Mouse (Mus musculus): ENCODE measurements around the gene Exoc2. TPM values are rescaled to one million over a fixed set of nuclear protein-coding genes. Genes with fewer than 3 reads are reported as not detected.

Exoc2 gene
- polyA plus RNA-seq, 1 experiment from 2014 or later = 44.7 TPM

GRCm38 (mm10) chr13:30785423-30786040 lies 188.4 kb downstream of the Exoc2 start:
- Histone ChIP-seq H3K27ac (no peak overlapping the region), H3K4me3 (replicated peaks) (no peak overlapping the region), H3K27me3 (no peaks in the 10 kb centered on the region), H3K4me1 (replicated peaks) (no peaks in the 10 kb centered on the region), H3K4me2 (replicated peaks) (no peak overlapping the region), H3K36me3 (no peaks in the 10 kb centered on the region), H3K9me3 (no peaks in the 10 kb centered on the region), H3K9ac (replicated peaks) (no peak overlapping the region)
- WGBS = 90% methylated on average over 4 of the region's 4 CpGs
- ATAC-seq = no peak

- H3K27ac ChIP-seq = no peak overlapping the region
- H3K4me3 ChIP-seq (replicated peaks) = no peak overlapping the region
- H3K9me3 ChIP-seq = no peaks in the 10 kb centered on the region
- H3K27me3 ChIP-seq = no peaks in the 10 kb centered on the region
- H3K4me1 ChIP-seq (replicated peaks) = no peaks in the 10 kb centered on the region
- WGBS = 57% methylated on average over 8 of the region's 8 CpGs
- H3K9ac ChIP-seq (replicated peaks) = no peak overlapping the region
- ATAC-seq = no peak
- no peak overlapping the region for H3K4me2 ChIP-seq (replicated peaks)
- no peaks in the 10 kb centered on the region for H3K36me3 ChIP-seq
These were observed 191.5 kb downstream of the Exoc2 start for GRCm38 (mm10) chr13:30782419-30782818.

DNA sequence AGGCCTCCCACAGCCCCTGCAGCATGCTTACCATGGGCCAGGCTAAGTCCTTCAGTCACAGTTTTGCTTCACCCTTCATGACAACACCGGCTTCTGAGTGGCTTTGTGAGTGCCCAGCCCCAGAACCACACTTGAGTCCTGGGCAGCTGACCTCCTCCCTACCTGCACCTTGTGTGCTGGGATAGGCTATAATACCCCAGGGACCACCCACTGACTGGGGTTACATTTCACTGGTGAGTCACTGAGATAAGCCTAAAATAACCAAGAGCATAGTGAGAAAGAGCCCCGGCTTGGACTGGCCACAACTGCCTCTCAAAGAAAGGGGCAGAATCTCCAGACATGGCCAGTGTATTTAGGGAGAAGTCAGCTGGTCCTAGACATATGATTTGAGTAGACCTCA lies 192.0 kb downstream of the Exoc2 start:
- Histone ChIP-seq H3K9me3 (no peaks in the 10 kb centered on the region), H3K9ac (replicated peaks) (no peak overlapping the region), H3K4me3 (replicated peaks) (no peak overlapping the region), H3K4me1 (replicated peaks) (no peaks in the 10 kb centered on the region), H3K27ac (no peak overlapping the region), H3K36me3 (no peaks in the 10 kb centered on the region), H3K4me2 (replicated peaks) (no peak overlapping the region), H3K27me3 (no peaks in the 10 kb centered on the region)
- 67% methylated on average over 2 of the region's 2 CpGs for WGBS
- ATAC-seq = no peak

- no peak overlapping the region for H3K9ac ChIP-seq (replicated peaks)
- no peaks in the 10 kb centered on the region for H3K27me3 ChIP-seq
- WGBS = 85% methylated on average over 11 of the region's 11 CpGs
- no peak overlapping the region for H3K4me3 ChIP-seq (replicated peaks)
- H3K4me2 ChIP-seq (replicated peaks) = no peak overlapping the region
- no peak overlapping the region for H3K27ac ChIP-seq
- H3K36me3 ChIP-seq = no peaks in the 10 kb centered on the region
- H3K9me3 ChIP-seq = no peaks in the 10 kb centered on the region
- no peak for ATAC-seq
- no peaks in the 10 kb centered on the region for H3K4me1 ChIP-seq (replicated peaks)
These were observed 196.2 kb downstream of the Exoc2 start for GRCm38 (mm10) chr13:30777678-30778179.

GRCm38 (mm10) chr13:30776021-30776420 lies 197.9 kb downstream of the Exoc2 start:
- no peak overlapping the region for H3K9ac ChIP-seq (replicated peaks)
- no peak overlapping the region for H3K4me3 ChIP-seq (replicated peaks)
- no peaks in the 10 kb centered on the region for H3K9me3 ChIP-seq
- ATAC-seq = no peak
- WGBS = 94% methylated on average over 2 of the region's 2 CpGs
- no peaks in the 10 kb centered on the region for H3K36me3 ChIP-seq
- no peak overlapping the region for H3K4me2 ChIP-seq (replicated peaks)
- H3K27me3 ChIP-seq = no peaks in the 10 kb centered on the region
- no peaks in the 10 kb centered on the region for H3K4me1 ChIP-seq (replicated peaks)
- no peak overlapping the region for H3K27ac ChIP-seq

GRCm38 (mm10) chr13:30767477-30768127 lies 206.3 kb downstream of the Exoc2 start:
- Histone ChIP-seq H3K4me3 (replicated peaks) (no peak overlapping the region), H3K4me2 (replicated peaks) (no peak overlapping the region), H3K27me3 (no peaks in the 10 kb centered on the region), H3K9ac (replicated peaks) (no peak overlapping the region), H3K4me1 (replicated peaks) (no peaks in the 10 kb centered on the region), H3K9me3 (no peaks in the 10 kb centered on the region), H3K27ac (no peak overlapping the region), H3K36me3 (no peaks in the 10 kb centered on the region)
- 92% methylated on average over 6 of the region's 6 CpGs for WGBS
- ATAC-seq = no peak

- no peaks in the 10 kb centered on the region for H3K27me3 ChIP-seq
- H3K4me3 ChIP-seq (replicated peaks) = no peak overlapping the region
- H3K36me3 ChIP-seq = no peaks in the 10 kb centered on the region
- H3K27ac ChIP-seq = no peak overlapping the region
- H3K4me1 ChIP-seq (replicated peaks) = no peaks in the 10 kb centered on the region
- no peak for ATAC-seq
- no peaks in the 10 kb centered on the region for H3K9me3 ChIP-seq
- 91% methylated on average over 5 of the region's 5 CpGs for WGBS
- no peak overlapping the region for H3K4me2 ChIP-seq (replicated peaks)
- no peak overlapping the region for H3K9ac ChIP-seq (replicated peaks)
These were observed 207.0 kb downstream of the Exoc2 start for GRCm38 (mm10) chr13:30766636-30767476.

DNA sequence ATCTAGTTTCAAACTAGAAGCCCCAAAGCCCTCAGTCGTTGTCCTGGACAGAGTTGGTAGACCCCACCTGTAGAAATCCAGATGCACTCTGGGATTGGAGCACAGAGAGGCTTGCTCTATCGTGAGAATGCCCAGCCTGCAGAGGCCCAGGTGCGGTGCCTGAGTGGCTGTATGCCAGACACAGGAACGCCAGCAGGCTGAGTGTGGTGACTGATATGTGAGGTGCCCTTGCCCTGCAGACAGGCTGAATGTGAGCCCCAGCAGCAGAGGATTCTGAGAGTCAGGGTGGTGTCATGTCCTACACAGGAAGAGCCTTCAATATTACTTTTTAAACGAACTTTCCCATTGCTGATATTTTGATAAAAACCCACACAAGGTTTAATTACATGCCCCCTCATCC lies 208.0 kb downstream of the Exoc2 start:
- H3K36me3 ChIP-seq = no peaks in the 10 kb centered on the region
- no peak overlapping the region for H3K4me2 ChIP-seq (replicated peaks)
- H3K4me1 ChIP-seq (replicated peaks) = no peaks in the 10 kb centered on the region
- H3K4me3 ChIP-seq (replicated peaks) = no peak overlapping the region
- no peaks in the 10 kb centered on the region for H3K9me3 ChIP-seq
- H3K27ac ChIP-seq = no peak overlapping the region
- H3K9ac ChIP-seq (replicated peaks) = no peak overlapping the region
- no peak for ATAC-seq
- H3K27me3 ChIP-seq = no peaks in the 10 kb centered on the region
- WGBS = 91% methylated on average over 5 of the region's 5 CpGs

- Histone ChIP-seq H3K36me3 (no peaks in the 10 kb centered on the region), H3K4me1 (replicated peaks) (no peaks in the 10 kb centered on the region), H3K27ac (no peak overlapping the region), H3K4me2 (replicated peaks) (no peak overlapping the region), H3K9ac (replicated peaks) (no peak overlapping the region), H3K27me3 (no peaks in the 10 kb centered on the region), H3K4me3 (replicated peaks) (no peak overlapping the region), H3K9me3 (no peaks in the 10 kb centered on the region)
- WGBS = 86% methylated on average over 8 of the region's 8 CpGs
- no peak for ATAC-seq
These were observed 209.7 kb downstream of the Exoc2 start for GRCm38 (mm10) chr13:30764014-30764740.
